Mouse (Mus musculus): ENCODE measurements around the gene Sgk1. TPM values are rescaled to one million over a fixed set of nuclear protein-coding genes. Genes with fewer than 3 reads are reported as not detected.

The Sgk1 gene
- polyA plus RNA-seq, 1 experiment from 2014 or later: 56.3 TPM

DNA sequence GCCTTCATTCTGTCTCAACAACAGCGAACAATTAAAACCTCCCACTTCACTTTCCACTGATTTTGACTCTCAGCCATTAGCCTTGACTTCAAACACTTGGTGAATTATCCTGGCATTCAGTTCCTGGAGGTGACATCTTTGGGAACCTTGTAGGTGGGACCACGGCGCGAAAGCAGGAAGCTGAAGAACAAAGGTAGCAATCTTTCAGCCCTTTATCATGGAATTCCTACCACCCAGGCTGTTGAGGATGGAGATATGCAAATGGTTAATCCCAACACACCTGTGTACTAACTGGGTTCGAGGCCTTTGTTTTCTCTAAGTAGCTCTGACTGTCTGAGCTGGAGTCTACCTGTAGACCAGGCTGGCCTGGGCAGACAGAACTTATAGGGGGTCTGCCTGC lies 106.5 kb downstream of the Sgk1 start:
- H3K9ac ChIP-seq: no peak overlapping the region
- no peaks in the 10 kb centered on the region for H3K9me3 ChIP-seq
- H3K36me3 ChIP-seq: no peaks in the 10 kb centered on the region
- H3K4me2 ChIP-seq (replicated peaks): no peak overlapping the region
- H3K27me3 ChIP-seq: peaks cover 10% of the 10 kb centered on the region
- WGBS: 77% methylated on average over 5 of the region's 5 CpGs
- no peak for ATAC-seq (ENCODE audit: low FRiP score, low read depth)
- H3K27ac ChIP-seq: no peak overlapping the region
- H3K4me1 ChIP-seq: peaks cover 23% of the 10 kb centered on the region
- H3K4me3 ChIP-seq: no peak overlapping the region

DNA sequence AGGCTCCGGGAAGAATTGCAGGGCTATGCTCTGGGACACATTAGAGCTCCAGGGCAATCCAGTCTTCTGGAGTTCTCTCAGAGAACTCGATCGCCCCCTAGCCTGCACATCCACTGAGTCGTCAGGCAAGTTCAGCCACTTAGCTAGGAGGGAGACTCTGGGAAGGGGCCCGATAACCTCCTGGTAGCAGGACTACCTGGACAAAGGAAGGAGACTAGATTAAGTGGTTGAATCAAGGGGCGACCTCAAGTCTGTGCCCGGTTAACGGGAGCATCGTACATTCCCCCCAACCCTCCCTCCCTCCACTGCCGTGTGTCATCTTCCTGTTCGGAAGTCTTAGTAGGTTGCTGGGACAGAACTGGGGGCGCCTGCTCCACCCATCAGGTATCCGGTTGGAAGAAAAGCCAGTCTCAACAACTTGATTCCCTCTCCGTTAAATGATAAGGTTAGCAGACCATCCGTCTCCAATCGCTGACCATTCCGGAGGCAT lies 109.4 kb downstream of the Sgk1 start:
- no peaks in the 10 kb centered on the region for H3K9me3 ChIP-seq
- no peak overlapping the region for H3K27ac ChIP-seq
- peak overlapping the region; percentile 81 for H3K4me2 ChIP-seq (replicated peaks)
- no peak for ATAC-seq (ENCODE audit: low FRiP score, low read depth)
- H3K27me3 ChIP-seq: peaks cover 10% of the 10 kb centered on the region
- WGBS: 10% methylated on average over 17 of the region's 17 CpGs
- peak overlapping the region; percentile 60 for H3K4me3 ChIP-seq
- H3K9ac ChIP-seq: no peak overlapping the region
- peaks cover 4% of the 10 kb centered on the region; the same call in 1 of the 2 replicates for H3K36me3 ChIP-seq
- peaks cover 27% of the 10 kb centered on the region for H3K4me1 ChIP-seq

DNA sequence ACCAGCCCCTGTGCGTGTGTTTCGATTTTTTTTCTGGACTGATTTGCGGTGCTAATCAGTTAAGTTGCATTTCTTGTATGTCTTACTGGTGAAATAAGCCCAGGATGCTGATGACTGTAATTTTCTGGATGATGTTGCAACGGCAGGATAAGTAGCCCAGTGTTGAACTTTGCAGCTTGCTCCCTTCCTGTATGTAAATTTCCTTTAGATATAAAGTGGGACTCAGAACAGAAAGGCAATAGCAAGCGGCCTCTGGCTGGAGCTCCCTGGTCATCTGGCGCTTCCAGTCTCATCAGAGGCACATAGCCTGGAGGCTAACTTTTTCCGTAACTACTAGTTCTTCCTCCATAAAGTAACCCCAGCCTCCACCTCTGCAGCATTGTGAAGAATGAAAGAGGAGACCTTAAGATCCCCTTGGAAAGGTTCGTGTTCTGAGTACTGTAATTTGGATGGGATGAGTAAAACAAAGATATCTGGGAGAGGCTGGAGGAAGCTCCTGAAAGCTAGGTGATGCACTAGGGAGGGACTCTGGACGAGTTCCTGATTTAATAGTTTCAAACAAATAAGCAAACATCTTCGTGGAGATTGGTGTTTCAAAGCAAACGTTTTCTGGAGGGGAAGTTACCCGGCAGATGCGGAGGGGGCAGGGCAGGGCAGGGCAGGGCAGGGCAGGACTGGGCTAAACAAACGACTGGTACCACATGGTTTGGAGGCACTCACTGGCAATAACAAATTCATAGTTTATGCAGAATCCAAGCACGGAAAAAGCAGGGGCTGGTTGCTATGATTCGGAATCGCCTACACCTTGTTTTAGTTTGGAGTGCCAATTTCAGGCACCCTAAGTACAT lies 110.2 kb downstream of the Sgk1 start:
- peak overlapping the region; percentile 81 for H3K4me2 ChIP-seq (replicated peaks)
- no peaks in the 10 kb centered on the region for H3K9me3 ChIP-seq
- H3K27ac ChIP-seq: no peak overlapping the region
- peaks cover 10% of the 10 kb centered on the region for H3K27me3 ChIP-seq
- H3K4me3 ChIP-seq: peak overlapping the region; percentile 60
- H3K9ac ChIP-seq: no peak overlapping the region; the same call in 1 of the 2 replicates
- 13% methylated on average over 17 of the region's 17 CpGs for WGBS
- ATAC-seq (ENCODE audit: low FRiP score, low read depth): no peak
- H3K36me3 ChIP-seq: peaks cover 11% of the 10 kb centered on the region
- peaks cover 32% of the 10 kb centered on the region for H3K4me1 ChIP-seq

DNA sequence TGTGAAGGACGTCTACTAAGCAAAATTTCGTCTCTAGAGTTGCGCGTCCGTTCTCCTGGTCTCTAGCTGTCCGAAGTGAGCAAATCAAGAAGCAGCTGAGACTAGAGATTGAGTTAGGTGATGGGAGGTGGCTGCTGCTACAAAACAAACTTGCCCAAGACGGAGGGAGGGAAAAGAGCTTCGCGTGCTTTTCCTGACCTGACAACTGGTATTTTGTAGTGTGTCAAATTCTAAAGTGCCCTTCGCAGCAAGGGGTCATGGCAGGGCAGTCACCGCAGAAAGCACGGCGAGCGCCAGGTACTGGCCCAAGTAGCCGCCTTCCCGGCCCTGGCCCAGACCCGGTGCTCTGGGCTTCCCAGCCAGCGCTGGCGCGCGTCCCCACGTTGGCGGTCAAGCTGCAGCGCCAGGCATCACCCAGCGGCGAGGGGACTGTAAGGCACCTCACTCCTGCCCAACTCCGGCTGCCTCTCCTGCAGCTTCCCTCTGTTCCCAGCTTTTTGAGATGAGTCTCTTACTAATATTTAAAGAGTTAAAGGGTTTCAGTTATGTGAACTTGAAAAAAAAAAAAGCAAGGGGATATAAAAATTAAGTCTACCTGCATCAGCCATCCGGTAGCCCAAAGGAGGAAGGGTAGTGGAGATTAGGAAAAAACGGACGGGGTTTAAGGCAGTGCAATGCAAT lies 111.0 kb downstream of the Sgk1 start:
- H3K27ac ChIP-seq: no peak overlapping the region
- 1% methylated on average over 30 of the region's 30 CpGs for WGBS
- peak overlapping the region; percentile 82 for H3K9ac ChIP-seq

DNA sequence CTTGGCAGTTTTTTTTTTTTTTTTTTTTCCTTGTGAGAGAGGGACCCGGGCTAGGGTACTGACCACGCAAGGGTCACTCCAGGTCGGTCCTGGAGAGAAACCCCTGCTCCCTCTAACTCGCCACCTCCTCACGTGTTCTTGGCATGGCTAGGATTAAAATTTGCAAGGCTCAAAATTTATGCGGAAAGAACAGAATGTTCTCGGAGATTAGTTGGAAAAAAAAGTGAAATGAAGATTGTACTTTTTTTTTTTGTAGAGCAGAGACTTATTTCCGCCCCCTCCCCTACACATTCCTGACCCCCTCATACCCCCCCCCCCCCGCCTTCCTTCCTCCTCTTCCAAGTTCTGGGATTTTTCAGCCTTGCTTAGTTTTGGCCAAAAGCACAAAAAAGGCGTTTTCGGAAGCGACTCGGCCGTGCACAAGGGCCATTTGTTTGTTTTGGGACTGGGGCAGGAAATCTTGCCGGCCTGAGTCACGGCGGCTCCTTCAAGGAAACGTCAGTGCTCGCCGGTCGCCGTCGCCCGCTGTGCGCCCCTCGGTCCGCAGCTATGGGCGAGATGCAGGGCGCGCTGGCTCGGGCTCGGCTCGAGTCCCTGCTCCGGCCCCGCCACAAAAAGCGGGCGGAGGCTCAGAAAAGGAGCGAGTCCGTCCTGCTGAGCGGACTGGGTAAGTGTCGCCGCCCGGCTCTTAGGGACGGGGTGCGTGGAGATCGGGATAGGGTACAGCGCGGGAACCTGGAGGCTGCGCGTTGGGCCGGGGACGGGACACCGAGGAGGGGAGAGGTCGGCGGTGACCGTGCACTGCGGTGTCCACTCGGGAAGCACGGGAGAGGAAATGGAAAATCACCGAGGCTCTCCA lies 111.8 kb downstream of the Sgk1 start:
- Histone ChIP-seq H3K4me3 (peak overlapping the region; percentile 60), H3K4me1 (peaks cover 42% of the 10 kb centered on the region), H3K4me2 (replicated peaks) (peak overlapping the region; percentile 81), H3K9ac (peak overlapping the region; percentile 82), H3K27ac (peak overlapping the region; percentile 92), H3K27me3 (peaks cover 10% of the 10 kb centered on the region), H3K9me3 (no peaks in the 10 kb centered on the region), H3K36me3 (peaks cover 25% of the 10 kb centered on the region)
- under 1% methylated on average over 59 of the region's 60 CpGs for WGBS
- ATAC-seq (ENCODE audit: low FRiP score, low read depth): peak; percentile 76

More for the DNA sequence above, 111.0 kb downstream of the Sgk1 start:
- H3K36me3 ChIP-seq: peaks cover 19% of the 10 kb centered on the region
- H3K4me2 ChIP-seq (replicated peaks): peak overlapping the region; percentile 81
- H3K4me3 ChIP-seq: peak overlapping the region; percentile 60
- peaks cover 10% of the 10 kb centered on the region for H3K27me3 ChIP-seq
- no peaks in the 10 kb centered on the region for H3K9me3 ChIP-seq
- peaks cover 37% of the 10 kb centered on the region for H3K4me1 ChIP-seq
- peak; percentile 30; the same call in 1 of the 2 replicates for ATAC-seq (ENCODE audit: low FRiP score, low read depth)

DNA sequence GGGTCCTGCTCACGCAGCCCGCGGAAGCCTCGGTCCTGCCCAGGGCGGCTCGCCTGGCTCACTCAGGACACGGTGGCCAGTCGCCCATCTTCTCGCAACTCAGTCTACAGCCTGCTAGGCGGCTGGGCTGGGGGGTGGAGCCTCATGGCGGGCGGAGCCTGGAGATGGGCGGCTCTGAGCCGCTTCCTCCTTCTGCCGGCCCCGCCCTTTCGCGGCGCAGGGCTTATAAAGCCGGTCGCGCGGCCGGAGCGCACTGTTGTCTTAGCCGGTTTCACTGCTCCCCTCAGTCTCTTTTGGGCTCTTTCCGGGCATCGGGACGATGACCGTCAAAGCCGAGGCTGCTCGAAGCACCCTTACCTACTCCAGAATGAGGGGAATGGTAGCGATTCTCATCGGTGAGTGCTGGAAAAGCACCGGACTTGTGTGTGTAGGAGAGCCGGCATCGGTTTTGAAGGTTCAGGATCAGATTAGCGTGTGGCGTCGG lies 112.5 kb downstream of the Sgk1 start:
- peak overlapping the region; percentile 92 for H3K27ac ChIP-seq
- H3K4me1 ChIP-seq: peaks cover 46% of the 10 kb centered on the region
- H3K36me3 ChIP-seq: peaks cover 30% of the 10 kb centered on the region
- H3K9me3 ChIP-seq: no peaks in the 10 kb centered on the region
- WGBS: under 1% methylated on average over 34 of the region's 40 CpGs
- peaks cover 10% of the 10 kb centered on the region for H3K27me3 ChIP-seq
- H3K4me3 ChIP-seq: peak overlapping the region; percentile 60
- peak overlapping the region; percentile 81 for H3K4me2 ChIP-seq (replicated peaks)
- peak; percentile 95 for ATAC-seq (ENCODE audit: low FRiP score, low read depth)
- peak overlapping the region; percentile 82 for H3K9ac ChIP-seq

DNA sequence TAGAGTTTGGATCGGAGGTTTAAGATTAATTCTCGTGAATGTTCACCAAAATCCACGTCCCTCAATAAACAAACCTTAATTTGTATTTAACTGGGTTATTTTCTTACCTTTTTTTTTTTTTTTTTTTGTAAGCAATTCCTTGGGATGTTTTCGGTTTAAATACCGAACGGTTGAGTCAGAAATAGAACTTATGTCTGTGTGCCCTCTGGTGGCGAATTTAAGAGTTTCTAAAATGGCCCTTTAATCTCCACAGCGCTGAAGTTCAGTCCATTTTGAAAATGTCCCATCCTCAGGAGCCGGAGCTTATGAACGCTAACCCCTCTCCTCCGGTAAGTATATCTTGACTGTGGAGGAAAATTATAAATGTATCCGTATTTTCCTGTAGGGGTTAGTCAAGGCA lies 113.2 kb downstream of the Sgk1 start:
- Histone ChIP-seq H3K4me2 (replicated peaks) (peak overlapping the region; percentile 81), H3K36me3 (peaks cover 30% of the 10 kb centered on the region), H3K27ac (no peak overlapping the region), H3K27me3 (peaks cover 10% of the 10 kb centered on the region), H3K4me1 (peaks cover 49% of the 10 kb centered on the region), H3K9ac (0 out of 2 replicates have a peak overlapping the region, but pooled peaks have one; percentile 45), H3K4me3 (peak overlapping the region; percentile 60), H3K9me3 (no peaks in the 10 kb centered on the region)
- ATAC-seq (ENCODE audit: low FRiP score, low read depth): no peak
- WGBS: 14% methylated on average over 12 of the region's 12 CpGs

DNA sequence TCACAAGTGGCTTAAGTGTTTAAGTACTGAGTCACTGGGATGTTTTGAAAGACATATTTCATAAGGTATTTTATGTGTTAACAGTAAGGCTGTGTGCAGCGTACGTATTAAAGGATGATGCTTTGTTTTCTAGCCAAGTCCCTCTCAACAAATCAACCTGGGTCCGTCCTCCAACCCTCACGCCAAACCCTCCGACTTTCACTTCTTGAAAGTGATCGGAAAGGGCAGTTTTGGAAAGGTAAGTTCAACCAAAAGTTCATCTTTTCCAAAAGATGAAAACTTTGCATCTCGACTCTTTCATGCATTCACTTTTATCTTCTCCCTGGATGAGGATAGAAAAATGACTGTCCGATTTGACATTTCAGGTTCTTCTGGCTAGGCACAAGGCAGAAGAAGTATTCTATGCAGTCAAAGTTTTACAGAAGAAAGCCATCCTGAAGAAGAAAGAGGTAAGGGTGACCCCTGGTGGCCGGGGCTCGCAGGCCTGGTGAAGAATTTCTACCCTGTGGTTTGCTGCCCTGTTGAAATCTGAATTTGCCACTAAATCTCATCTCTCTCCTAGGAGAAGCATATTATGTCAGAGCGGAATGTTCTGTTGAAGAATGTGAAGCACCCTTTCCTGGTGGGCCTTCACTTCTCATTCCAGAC lies 113.8 kb downstream of the Sgk1 start:
- H3K9me3 ChIP-seq: no peaks in the 10 kb centered on the region
- peaks cover 49% of the 10 kb centered on the region for H3K4me1 ChIP-seq
- H3K27me3 ChIP-seq: peaks cover 10% of the 10 kb centered on the region
- peak overlapping the region; percentile 60 for H3K4me2 ChIP-seq (replicated peaks)
- peak overlapping the region; percentile 48 for H3K9ac ChIP-seq
- ATAC-seq (ENCODE audit: low FRiP score, low read depth): no peak
- peak overlapping the region; percentile 60 for H3K4me3 ChIP-seq
- peaks cover 30% of the 10 kb centered on the region for H3K36me3 ChIP-seq
- WGBS: 64% methylated on average over 11 of the region's 11 CpGs
- H3K27ac ChIP-seq: no peak overlapping the region

DNA sequence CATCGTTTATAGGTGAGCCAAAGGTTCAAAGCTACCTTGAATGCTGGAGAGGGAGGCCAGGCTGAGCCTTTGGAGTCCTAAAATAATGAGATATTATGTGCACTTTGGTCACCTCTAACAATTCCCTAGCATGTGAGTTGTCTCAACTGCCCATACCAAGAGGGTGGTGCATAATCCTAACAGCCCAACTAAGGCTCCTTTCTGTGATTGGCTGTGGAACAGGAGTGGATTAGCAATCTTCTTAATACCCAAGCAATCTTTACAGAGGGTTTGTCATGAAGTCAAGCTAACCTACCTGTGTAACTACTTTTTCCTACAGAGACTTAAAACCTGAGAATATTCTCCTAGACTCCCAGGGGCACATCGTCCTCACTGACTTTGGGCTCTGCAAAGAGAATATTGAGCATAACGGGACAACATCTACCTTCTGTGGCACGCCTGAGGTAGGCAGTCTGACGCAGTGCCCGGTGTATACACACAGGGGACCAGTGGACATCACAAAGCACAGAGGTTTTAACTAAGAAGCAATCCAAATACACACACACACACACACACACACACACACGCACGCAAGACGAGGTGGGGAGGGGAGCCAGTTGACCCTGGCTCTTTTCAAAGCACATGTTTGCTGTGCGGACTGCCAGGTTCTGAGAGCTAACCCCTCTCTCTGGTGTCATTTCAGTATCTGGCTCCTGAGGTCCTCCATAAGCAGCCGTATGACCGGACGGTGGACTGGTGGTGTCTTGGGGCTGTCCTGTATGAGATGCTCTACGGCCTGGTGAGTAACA lies 114.9 kb downstream of the Sgk1 start:
- Histone ChIP-seq H3K36me3 (peaks cover 30% of the 10 kb centered on the region), H3K4me2 (replicated peaks) (peak overlapping the region; percentile 60), H3K4me3 (peak overlapping the region; percentile 60), H3K9ac (peak overlapping the region; percentile 48; the same call in 1 of the 2 replicates), H3K27ac (no peak overlapping the region), H3K4me1 (peaks cover 40% of the 10 kb centered on the region), H3K9me3 (no peaks in the 10 kb centered on the region), H3K27me3 (peaks cover 7% of the 10 kb centered on the region)
- no peak for ATAC-seq (ENCODE audit: low FRiP score, low read depth)
- WGBS: 92% methylated on average over 14 of the region's 14 CpGs

DNA sequence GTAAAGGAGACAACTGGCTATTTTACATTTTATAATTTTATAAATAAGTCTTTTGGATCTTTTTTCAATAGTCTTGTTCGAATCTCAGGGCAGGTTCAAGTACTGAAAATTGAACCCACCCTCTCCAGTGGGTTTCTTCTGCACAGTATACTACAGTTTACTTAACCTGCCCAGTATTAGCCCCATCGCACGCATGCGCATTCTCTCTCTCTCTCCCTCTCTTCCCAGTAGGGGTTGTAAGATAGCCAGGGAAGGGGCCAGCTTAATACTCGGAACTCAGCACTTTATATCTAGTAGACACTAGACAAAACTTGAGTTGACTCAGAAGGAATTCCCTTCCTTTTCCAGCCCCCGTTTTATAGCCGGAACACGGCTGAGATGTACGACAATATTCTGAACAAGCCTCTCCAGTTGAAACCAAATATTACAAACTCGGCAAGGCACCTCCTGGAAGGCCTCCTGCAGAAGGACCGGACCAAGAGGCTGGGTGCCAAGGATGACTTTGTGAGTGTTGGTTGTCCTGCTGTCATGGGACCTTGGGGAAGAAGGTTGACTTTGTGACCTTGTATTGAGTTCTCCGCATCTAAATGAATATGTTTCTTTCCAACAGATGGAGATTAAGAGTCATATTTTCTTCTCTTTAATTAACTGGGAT lies 115.7 kb downstream of the Sgk1 start:
- Histone ChIP-seq H3K4me2 (replicated peaks) (peak overlapping the region; percentile 60), H3K4me1 (peaks cover 32% of the 10 kb centered on the region), H3K27me3 (no peaks in the 10 kb centered on the region), H3K9me3 (no peaks in the 10 kb centered on the region), H3K27ac (no peak overlapping the region), H3K9ac (no peak overlapping the region; the same call in 1 of the 2 replicates), H3K36me3 (peaks cover 30% of the 10 kb centered on the region), H3K4me3 (0 out of 2 replicates have a peak overlapping the region, but pooled peaks have one; percentile 3)
- 88% methylated on average over 12 of the region's 12 CpGs for WGBS
- no peak for ATAC-seq (ENCODE audit: low FRiP score, low read depth)
